Mouse (Mus musculus) G1E (cell line): ENCODE data around the gene Alg11.

ENCODE experiments used
- CTCF ChIP-seq: IDR thresholded peaks from 2 replicates; pipeline ENCODE4 v1.5.1; 2012; ENCODE audit warnings: low read depth, low read length, inconsistent platforms, mixed read lengths
- GATA1 ChIP-seq: IDR thresholded peaks from 2 replicates; pipeline ENCODE4 v1.6.1; 2012; ENCODE audit warnings: borderline replicate concordance, low read length, inconsistent platforms, mixed read lengths
- GATA2 ChIP-seq: IDR thresholded peaks from 2 replicates; pipeline ENCODE4 v1.6.1; 2012; ENCODE audit warnings: low read depth, low read length, inconsistent platforms, borderline replicate concordance
- POLR2AphosphoS5 ChIP-seq: IDR thresholded peaks from 2 replicates; pipeline ENCODE4 v1.6.1; 2012; ENCODE audit warnings: low read depth, low read length, inconsistent platforms; ENCODE audit not compliant: insufficient replicate concordance
- TAL1 ChIP-seq: conservative IDR thresholded peaks from 2 replicates; pipeline ENCODE4 v1.6.1; 2012; ENCODE audit warnings: low read depth, low read length, inconsistent platforms, mixed read lengths

- TF ChIP-seq GATA1 (no peak), POLR2AphosphoS5 (no peak), TAL1 (no peak), CTCF (no peak), GATA2 (no peak)
These were observed 42.8 kb upstream of the Alg11 start for GRCm38 (mm10) chr8:22017731-22018130.
